Mouse (Mus musculus): ENCODE data around the gene Igsf11. TPM values are rescaled to one million over a fixed set of nuclear protein-coding genes. Genes with fewer than 3 reads are reported as not detected.

The Igsf11 gene
- polyA plus RNA-seq, 1 experiment: 0.47 TPM

GRCm38 (mm10) chr16:38915451-38915850 lies 23.0 kb downstream of the Igsf11 start:
- H3K4me3 ChIP-seq: no peak overlapping the region
- TF ChIP-seq REST (IDR thresholded peaks at IDR 0.05; ENCODE audit: insufficient read depth, insufficient read length) (no peak), SRF (IDR thresholded peaks at IDR 0.05; ENCODE audit: control insufficient read depth, insufficient read length, low read depth) (no peak), MYOD1 (IDR thresholded peaks at IDR 0.05; ENCODE audit: control insufficient read depth in 1 of 3, insufficient read length in 2 of 3, low read depth in 2 of 3) (no peak), POLR2A (IDR thresholded peaks at IDR 0.05; ENCODE audit: insufficient read length, low read depth) (no peak), TCF3 (IDR thresholded peaks at IDR 0.05; ENCODE audit: insufficient read length, low read depth) (no peak), USF1 (IDR thresholded peaks at IDR 0.05; ENCODE audit: low read depth) (no peak), E2F4 (IDR thresholded peaks at IDR 0.05; ENCODE audit: insufficient read depth) (no peak), TCF12 (IDR thresholded peaks at IDR 0.05; ENCODE audit: insufficient read depth, poor library complexity, severe bottlenecking) (no peak), POLR2AphosphoS2 (IDR thresholded peaks at IDR 0.05; ENCODE audit: insufficient read length, low read depth) (no peak)
- H3ac ChIP-seq (ENCODE audit: control insufficient read depth, insufficient read length): no peak overlapping the region
- H3K27me3 ChIP-seq (ENCODE audit: control insufficient read depth, insufficient read depth, insufficient read length): no peaks in the 10 kb centered on the region
- no peak overlapping the region for H3K4me2 ChIP-seq (ENCODE audit: low read depth)
- no peaks in the 10 kb centered on the region for H3K36me3 ChIP-seq (ENCODE audit: control insufficient read depth, insufficient read depth)
- H3K79me2 ChIP-seq (ENCODE audit: control insufficient read depth, insufficient read depth): no peaks in the 10 kb centered on the region

GRCm38 (mm10) chr16:38916053-38916786 lies 23.7 kb downstream of the Igsf11 start:
- no peaks in the 10 kb centered on the region for H3K27me3 ChIP-seq (ENCODE audit: control insufficient read depth, insufficient read depth, insufficient read length)
- no peak for TF ChIP-seq POLR2AphosphoS2 (IDR thresholded peaks at IDR 0.05; ENCODE audit: insufficient read length, low read depth)
- TF ChIP-seq E2F4 (IDR thresholded peaks at IDR 0.05; ENCODE audit: insufficient read depth): no peak
- TF ChIP-seq SRF (IDR thresholded peaks at IDR 0.05; ENCODE audit: control insufficient read depth, insufficient read length, low read depth): no peak
- TF ChIP-seq REST (IDR thresholded peaks at IDR 0.05; ENCODE audit: insufficient read depth, insufficient read length): no peak
- no peak for TF ChIP-seq POLR2A (IDR thresholded peaks at IDR 0.05; ENCODE audit: insufficient read length, low read depth)
- H3K36me3 ChIP-seq (ENCODE audit: control insufficient read depth, insufficient read depth): no peaks in the 10 kb centered on the region
- no peak overlapping the region for H3K4me2 ChIP-seq (ENCODE audit: low read depth)
- H3ac ChIP-seq (ENCODE audit: control insufficient read depth, insufficient read length): no peak overlapping the region
- no peaks in the 10 kb centered on the region for H3K79me2 ChIP-seq (ENCODE audit: control insufficient read depth, insufficient read depth)
- H3K4me3 ChIP-seq: no peak overlapping the region

- H3K79me2 ChIP-seq (ENCODE audit: control insufficient read depth, insufficient read depth): no peaks in the 10 kb centered on the region
- no peak for TF ChIP-seq MAX (IDR thresholded peaks at IDR 0.05; ENCODE audit: low read depth)
- no peak for TF ChIP-seq POLR2AphosphoS2 (IDR thresholded peaks at IDR 0.05; ENCODE audit: insufficient read length, low read depth)
- TF ChIP-seq TCF12 (IDR thresholded peaks at IDR 0.05; ENCODE audit: insufficient read depth, poor library complexity, severe bottlenecking): no peak
- TF ChIP-seq E2F4 (IDR thresholded peaks at IDR 0.05; ENCODE audit: insufficient read depth): no peak
- TF ChIP-seq TCF3 (IDR thresholded peaks at IDR 0.05; ENCODE audit: insufficient read length, low read depth): no peak
- TF ChIP-seq POLR2A (IDR thresholded peaks at IDR 0.05; ENCODE audit: insufficient read length, low read depth): no peak
- no peak for TF ChIP-seq SRF (IDR thresholded peaks at IDR 0.05; ENCODE audit: control insufficient read depth, insufficient read length, low read depth)
- no peak for TF ChIP-seq MYOG (IDR thresholded peaks at IDR 0.05; ENCODE audit: control insufficient read depth in 1 of 3, insufficient read depth in 1 of 3, insufficient read length in 2 of 3, low read depth in 2 of 3)
- no peak for TF ChIP-seq USF1 (IDR thresholded peaks at IDR 0.05; ENCODE audit: low read depth)
- no peak for TF ChIP-seq CEBPB (IDR thresholded peaks at IDR 0.05; ENCODE audit: insufficient read depth, poor library complexity, severe bottlenecking)
- no peak for TF ChIP-seq REST (IDR thresholded peaks at IDR 0.05; ENCODE audit: insufficient read depth, insufficient read length)
- no peak overlapping the region for H3ac ChIP-seq (ENCODE audit: control insufficient read depth, insufficient read length)
- H3K36me3 ChIP-seq (ENCODE audit: control insufficient read depth, insufficient read depth): no peaks in the 10 kb centered on the region
- no peaks in the 10 kb centered on the region for H3K27me3 ChIP-seq (ENCODE audit: control insufficient read depth, insufficient read depth, insufficient read length)
- H3K4me3 ChIP-seq: no peak overlapping the region
- no peak overlapping the region for H3K4me2 ChIP-seq (ENCODE audit: low read depth)
Measured at GRCm38 (mm10) chr16:38916885-38917284, 24.4 kb downstream of the Igsf11 start.

GRCm38 (mm10) chr16:38918121-38918520 lies 25.6 kb downstream of the Igsf11 start:
- H3K4me2 ChIP-seq (ENCODE audit: low read depth): no peak overlapping the region
- no peaks in the 10 kb centered on the region for H3K36me3 ChIP-seq (ENCODE audit: control insufficient read depth, insufficient read depth)
- TF ChIP-seq MAX (IDR thresholded peaks at IDR 0.05; ENCODE audit: low read depth) (no peak), USF1 (IDR thresholded peaks at IDR 0.05; ENCODE audit: low read depth) (no peak), TCF12 (IDR thresholded peaks at IDR 0.05; ENCODE audit: insufficient read depth, poor library complexity, severe bottlenecking) (no peak), POLR2A (IDR thresholded peaks at IDR 0.05; ENCODE audit: insufficient read length, low read depth) (no peak), MYOG (IDR thresholded peaks at IDR 0.05; ENCODE audit: control insufficient read depth in 1 of 3, insufficient read depth in 1 of 3, insufficient read length in 2 of 3, low read depth in 2 of 3) (no peak), CEBPB (IDR thresholded peaks at IDR 0.05; ENCODE audit: insufficient read depth, poor library complexity, severe bottlenecking) (no peak), E2F4 (IDR thresholded peaks at IDR 0.05; ENCODE audit: insufficient read depth) (no peak), SRF (IDR thresholded peaks at IDR 0.05; ENCODE audit: control insufficient read depth, insufficient read length, low read depth) (no peak), MYOD1 (IDR thresholded peaks at IDR 0.05; ENCODE audit: control insufficient read depth in 1 of 3, insufficient read length in 2 of 3, low read depth in 2 of 3) (no peak), REST (IDR thresholded peaks at IDR 0.05; ENCODE audit: insufficient read depth, insufficient read length) (no peak), TCF3 (IDR thresholded peaks at IDR 0.05; ENCODE audit: insufficient read length, low read depth) (no peak), POLR2AphosphoS2 (IDR thresholded peaks at IDR 0.05; ENCODE audit: insufficient read length, low read depth) (no peak)
- H3ac ChIP-seq (ENCODE audit: control insufficient read depth, insufficient read length): no peak overlapping the region
- H3K4me3 ChIP-seq: no peak overlapping the region
- H3K27me3 ChIP-seq (ENCODE audit: control insufficient read depth, insufficient read depth, insufficient read length): no peaks in the 10 kb centered on the region
- no peaks in the 10 kb centered on the region for H3K79me2 ChIP-seq (ENCODE audit: control insufficient read depth, insufficient read depth)

- TF ChIP-seq E2F4 (IDR thresholded peaks at IDR 0.05; ENCODE audit: insufficient read depth): no peak
- no peak for TF ChIP-seq MAX (IDR thresholded peaks at IDR 0.05; ENCODE audit: low read depth)
- no peak for TF ChIP-seq TCF3 (IDR thresholded peaks at IDR 0.05; ENCODE audit: insufficient read length, low read depth)
- no peaks in the 10 kb centered on the region for H3K36me3 ChIP-seq (ENCODE audit: control insufficient read depth, insufficient read depth)
Measured at GRCm38 (mm10) chr16:38920488-38920887, 28.0 kb downstream of the Igsf11 start.

More at GRCm38 (mm10) chr16:38920488-38920887, 28.0 kb downstream of the Igsf11 start:
- Histone ChIP-seq H3K4me2 (ENCODE audit: low read depth) (no peak overlapping the region), H3K79me2 (ENCODE audit: control insufficient read depth, insufficient read depth) (no peaks in the 10 kb centered on the region), H3ac (ENCODE audit: control insufficient read depth, insufficient read length) (no peak overlapping the region), H3K4me3 (no peak overlapping the region), H3K27me3 (ENCODE audit: control insufficient read depth, insufficient read depth, insufficient read length) (no peaks in the 10 kb centered on the region)
